Mouse (Mus musculus) layer of hippocampus, adult 2 months (tissue): Measurements from ENCODE around the gene Rere. TPM values are rescaled to one million over a fixed set of nuclear protein-coding genes. Genes with fewer than 3 reads are reported as not detected.
"Not testable (repeated sequence)": the region's sequence is repeated elsewhere in the genome, so short reads cannot be mapped to it uniquely, and the experiment has no call there.

Source experiments
- DNase-seq, 2 experiments: peaks; one replicate each; pipeline ENCODE4 v3.0.0; 2022; ENCODE audit warnings: low spot score in 2 of 2
- H3K27ac ChIP-seq: fragments of 200-600 bp; 2 replicates; pipeline ENCODE4 v1.8.1; 2022
- H3K4me3 ChIP-seq: fragments of 200-600 bp; 2 replicates; pipeline ENCODE4 v1.8.1; 2022; ENCODE audit warnings: mild to moderate bottlenecking
- CTCF ChIP-seq: fragments of 200-600 bp; conservative IDR thresholded peaks from 2 replicates; pipeline ENCODE4 v1.8.1; 2022; ENCODE audit warnings: antibody characterized with exemption, mild to moderate bottlenecking, moderate library complexity
- total RNA-seq, 2 experiments: library from RNA; stranded (reverse); gene quantifications; 2 replicates each; pipeline ENCODE4 v1.2.3; 2021

Gene Rere
- total RNA-seq, 2 experiments from 2014 or later: 144 to 153 TPM

DNA sequence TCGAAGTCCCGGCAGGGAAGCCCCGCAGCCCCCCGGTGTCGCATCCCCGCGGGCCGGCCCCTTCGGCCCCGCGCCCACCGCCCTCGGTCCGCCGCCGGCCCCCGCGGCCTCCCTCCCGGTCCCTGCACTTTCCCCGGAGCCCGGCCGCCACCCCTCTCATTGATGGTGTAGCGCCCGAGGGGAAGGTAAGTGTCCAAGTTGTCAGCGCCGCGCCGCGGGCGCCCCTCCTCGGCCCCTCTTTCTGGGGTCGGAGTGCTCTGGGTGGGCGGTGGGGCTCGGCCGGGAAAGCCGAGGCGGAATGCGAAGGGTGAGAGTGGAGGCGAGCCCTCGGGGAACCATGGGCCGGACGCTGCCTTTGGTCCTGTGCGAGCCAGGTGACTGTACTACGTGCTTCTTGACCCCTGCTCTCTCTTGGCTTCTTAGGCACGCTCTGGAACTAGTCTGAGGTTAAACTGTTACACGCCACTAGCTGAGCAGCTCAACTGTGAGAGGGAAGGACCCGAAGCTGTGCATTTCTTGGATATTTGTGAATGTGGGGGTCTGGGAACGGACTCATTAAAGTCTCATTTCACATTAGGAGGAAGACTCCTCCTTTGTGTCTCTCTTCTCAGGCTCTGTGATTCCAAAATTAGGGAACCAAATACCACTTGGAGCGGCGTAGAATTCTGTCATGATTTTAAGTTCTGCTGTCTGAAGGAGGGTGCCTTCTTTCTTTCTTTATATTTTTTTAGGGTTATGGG is 615 bp downstream of the Rere start:
- peak overlapping the region; percentile 99 for H3K27ac ChIP-seq
- no peak for DNase-seq
- H3K4me3 ChIP-seq: peak overlapping the region; percentile 77
- no peak for TF ChIP-seq CTCF

DNA sequence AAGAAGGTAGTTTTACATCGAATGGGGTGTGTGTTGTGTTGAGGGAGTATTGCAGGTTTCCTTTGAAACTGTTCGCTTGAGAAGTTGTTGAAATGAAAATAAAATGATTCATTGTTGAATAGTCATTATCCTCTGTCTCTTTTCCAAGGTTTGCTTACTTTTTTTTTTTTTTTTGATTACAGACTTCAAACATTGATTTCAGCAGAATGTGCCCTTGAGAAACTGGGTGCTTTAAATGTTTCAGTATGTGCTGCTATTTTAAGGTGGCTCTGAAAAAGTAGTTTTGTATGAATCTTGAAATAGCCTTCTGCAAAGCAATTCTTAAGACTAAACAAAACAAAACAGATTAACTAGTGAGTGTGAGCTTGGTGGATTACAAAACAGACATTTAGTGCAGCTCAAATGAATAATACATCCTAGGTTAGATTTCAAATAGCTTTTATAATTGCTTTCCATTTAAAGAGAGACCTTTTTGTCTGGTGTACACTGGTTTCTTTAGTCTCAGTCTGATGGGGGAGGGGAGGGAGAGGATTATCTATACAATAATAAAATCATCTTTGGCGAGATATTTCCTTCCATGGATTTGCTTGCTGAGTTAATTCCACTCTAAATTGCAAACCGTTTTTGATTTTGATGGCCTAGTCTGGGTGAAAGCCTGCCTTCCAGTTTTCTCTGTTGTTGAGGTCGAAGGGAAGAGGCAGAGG is 1.3 kb downstream of the Rere start:
- peak overlapping the region; percentile 99 for H3K27ac ChIP-seq
- peak overlapping the region; percentile 77 for H3K4me3 ChIP-seq
- no peak for DNase-seq
- TF ChIP-seq CTCF: no peak

DNA sequence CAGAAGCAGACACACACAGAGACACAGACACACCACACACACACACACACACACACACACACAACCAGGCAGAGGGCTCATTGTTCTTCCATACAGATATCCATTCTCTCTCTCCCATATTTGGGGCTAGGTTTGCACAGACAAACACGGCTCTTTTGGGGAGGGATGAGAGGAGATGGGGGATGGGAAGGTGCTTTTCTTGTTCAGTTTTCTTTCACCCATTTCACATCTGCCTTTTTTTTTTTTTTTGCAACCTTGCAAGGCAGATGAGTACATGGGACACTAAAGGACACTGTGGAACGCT is 1.8 kb downstream of the Rere start:
- no peak for TF ChIP-seq CTCF
- H3K4me3 ChIP-seq: peak overlapping the region; percentile 77
- peak overlapping the region; percentile 99 for H3K27ac ChIP-seq
- no peak for DNase-seq

DNA sequence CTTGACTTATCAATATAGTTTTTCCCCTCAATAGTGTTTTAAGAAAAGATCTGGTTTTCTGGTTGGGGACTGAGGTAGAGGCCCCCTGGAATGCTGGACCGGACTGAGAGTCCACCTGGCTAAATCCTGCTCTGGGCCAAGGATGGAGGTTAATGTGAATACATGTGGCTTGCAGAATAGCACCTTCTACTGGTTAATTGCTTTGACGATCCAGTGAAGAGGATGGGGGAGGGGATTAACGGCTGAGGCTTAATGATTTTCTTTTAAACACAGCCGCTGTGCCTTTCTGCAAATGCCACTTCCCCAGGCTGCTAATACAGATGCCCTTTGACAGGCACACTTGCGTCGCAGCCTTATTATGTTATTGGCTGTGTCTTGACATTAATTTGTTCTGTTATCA is 2.5 kb downstream of the Rere start:
- Histone ChIP-seq H3K4me3 (peak overlapping the region; percentile 36), H3K27ac (peak overlapping the region; percentile 99)
- DNase-seq: no peak
- TF ChIP-seq CTCF: peak; percentile 64

DNA sequence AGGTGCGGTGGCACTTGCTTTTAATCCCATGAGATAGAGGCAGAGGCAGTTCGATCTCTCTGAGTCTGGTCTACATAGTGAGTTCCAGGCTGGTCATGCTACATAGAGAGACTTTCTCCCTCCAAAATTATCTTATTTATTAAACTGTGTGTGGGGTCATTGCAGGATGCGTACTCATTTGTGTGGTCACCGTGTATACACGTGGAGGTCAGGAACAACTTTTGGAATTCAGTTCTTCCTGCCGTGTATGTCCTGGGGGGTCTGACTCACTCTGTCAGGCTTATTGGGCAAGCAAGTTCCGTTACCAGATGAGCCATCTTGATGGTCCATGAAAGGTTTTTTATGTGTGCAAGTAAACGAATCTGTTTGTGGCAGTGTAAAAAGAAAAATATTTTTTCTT is 5.5 kb downstream of the Rere start:
- no peak for DNase-seq
- no peak for TF ChIP-seq CTCF
- no peak overlapping the region for H3K4me3 ChIP-seq
- H3K27ac ChIP-seq: no peak overlapping the region

DNA sequence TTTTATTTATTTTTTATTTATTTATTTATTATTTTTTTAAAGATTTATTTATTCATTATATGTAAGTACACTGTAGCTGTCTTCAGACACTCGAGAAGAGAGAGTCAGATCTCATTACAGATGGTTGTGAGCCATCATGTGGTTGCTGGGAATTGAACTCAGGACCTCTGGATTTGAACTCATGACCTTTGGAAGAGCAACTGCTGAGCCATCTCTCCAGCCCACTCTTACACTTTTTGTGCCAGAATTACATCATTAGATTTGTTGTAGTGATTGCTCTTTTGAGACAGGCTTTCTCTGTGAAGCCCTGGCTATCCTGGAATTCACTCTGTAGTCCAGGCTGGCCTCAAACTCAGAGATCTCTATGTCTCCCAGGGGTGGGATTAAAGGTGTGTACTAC is 6.0 kb downstream of the Rere start:
- DNase-seq, H3K4me3 ChIP-seq, H3K27ac ChIP-seq: not testable (repeated sequence)

DNA sequence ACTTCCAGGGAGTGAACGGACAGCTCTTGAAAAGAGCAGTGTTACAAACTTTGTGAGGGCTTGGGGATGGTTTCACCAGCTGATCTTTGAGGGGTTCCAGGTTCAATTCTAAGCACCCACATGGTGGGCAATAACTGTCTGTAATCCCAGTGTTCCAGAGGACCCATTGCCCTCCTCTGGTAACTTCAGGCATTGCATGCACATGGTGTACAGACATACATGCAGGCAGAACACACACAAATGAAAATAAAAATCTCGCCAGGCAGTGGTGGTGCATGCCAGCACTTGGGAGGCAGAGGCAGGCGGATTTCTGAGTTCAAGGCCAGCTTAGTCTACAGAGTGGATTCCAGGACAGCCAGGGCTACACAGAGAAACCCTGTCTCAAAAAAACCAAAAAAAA is 10.5 kb downstream of the Rere start:
- TF ChIP-seq CTCF: peak; percentile 61
- H3K27ac ChIP-seq: no peak overlapping the region
- H3K4me3 ChIP-seq: no peak overlapping the region
- no peak for DNase-seq

DNA sequence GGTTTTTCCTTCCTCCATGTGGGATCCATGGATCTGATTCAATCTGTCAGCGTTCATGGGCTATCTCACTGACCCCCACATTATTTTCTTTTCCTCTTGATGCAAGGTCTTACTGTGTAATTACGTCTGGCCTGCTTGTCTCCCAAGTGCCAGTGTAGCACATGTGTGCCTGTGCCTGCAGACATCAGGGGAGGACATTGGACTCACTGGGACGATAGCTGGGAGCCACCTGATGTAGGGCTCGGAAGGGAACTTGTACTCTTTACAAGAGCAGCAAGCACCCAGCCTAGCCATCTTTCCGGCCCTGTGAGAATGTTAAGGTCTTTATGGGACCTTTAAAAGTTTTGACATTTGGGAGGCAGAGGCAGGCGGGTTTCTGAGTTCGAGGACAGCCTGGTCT is 13.4 kb downstream of the Rere start:
- no peak for TF ChIP-seq CTCF
- no peak for DNase-seq
- Histone ChIP-seq H3K27ac (no peak overlapping the region), H3K4me3 (no peak overlapping the region)

DNA sequence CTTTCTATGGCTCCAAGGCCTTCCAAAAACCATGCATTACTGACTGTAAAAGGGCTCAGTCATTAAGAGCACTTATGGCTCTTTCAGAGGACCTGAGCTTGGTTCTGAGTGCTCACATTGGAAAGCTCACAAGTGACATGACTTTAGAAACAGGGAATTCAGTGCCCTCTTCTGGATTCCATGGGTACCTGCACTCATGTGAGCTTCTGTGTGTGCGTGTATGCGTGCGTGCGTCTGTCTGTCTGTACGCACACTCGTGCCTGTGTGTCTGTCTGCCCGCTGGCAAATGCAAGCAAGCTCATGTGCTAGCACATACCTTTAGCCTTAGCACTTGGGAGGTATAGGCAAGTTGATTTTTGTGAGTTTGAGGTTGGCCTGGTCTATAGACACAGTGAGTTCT is 14.5 kb downstream of the Rere start:
- Histone ChIP-seq H3K27ac (no peak overlapping the region), H3K4me3 (no peak overlapping the region)
- DNase-seq: no peak
- peak; percentile 26; the same call in 1 of the 2 replicates for TF ChIP-seq CTCF

DNA sequence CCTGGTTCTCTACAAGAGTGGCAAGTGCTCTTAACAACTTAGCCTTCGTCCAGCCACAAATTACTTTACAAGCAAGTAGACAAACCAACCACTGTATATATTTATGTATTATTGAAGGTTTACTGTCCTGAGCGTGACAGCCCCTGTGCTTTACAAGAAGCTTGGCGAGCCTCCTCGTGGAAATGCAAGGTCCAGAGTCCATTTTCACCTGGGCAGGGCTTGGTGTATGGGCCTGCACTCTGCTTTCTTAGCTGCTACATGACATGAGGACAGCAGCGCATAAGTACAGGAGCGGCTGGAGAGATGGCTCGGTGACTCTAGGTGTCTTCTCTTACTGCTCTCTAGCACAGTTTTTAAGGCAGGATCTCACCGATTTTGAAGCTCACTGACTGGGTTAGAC is 21.3 kb downstream of the Rere start:
- no peak overlapping the region for H3K4me3 ChIP-seq
- DNase-seq: no peak
- no peak overlapping the region for H3K27ac ChIP-seq
- no peak for TF ChIP-seq CTCF

DNA sequence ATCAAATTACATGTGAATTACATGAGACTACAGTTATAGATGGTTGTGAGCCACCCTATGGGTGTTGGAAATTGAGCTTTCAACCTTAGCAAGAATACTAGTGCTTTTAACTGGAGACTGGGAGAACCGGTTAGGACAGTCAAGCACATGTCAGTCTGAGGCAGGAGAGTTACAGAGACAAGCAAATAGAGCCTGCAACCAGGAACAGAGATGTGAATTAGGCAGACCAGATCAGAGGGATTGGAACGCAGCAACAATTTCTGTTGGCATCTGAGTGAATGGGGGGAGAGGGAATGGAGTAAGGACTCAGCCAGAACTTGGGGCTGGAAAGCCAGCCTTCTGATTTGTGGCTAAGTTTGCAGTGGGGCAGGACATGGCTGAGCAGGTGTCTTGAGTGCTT is 25.3 kb downstream of the Rere start:
- no peak for DNase-seq
- TF ChIP-seq CTCF: no peak
- H3K4me3 ChIP-seq: no peak overlapping the region
- no peak overlapping the region for H3K27ac ChIP-seq

DNA sequence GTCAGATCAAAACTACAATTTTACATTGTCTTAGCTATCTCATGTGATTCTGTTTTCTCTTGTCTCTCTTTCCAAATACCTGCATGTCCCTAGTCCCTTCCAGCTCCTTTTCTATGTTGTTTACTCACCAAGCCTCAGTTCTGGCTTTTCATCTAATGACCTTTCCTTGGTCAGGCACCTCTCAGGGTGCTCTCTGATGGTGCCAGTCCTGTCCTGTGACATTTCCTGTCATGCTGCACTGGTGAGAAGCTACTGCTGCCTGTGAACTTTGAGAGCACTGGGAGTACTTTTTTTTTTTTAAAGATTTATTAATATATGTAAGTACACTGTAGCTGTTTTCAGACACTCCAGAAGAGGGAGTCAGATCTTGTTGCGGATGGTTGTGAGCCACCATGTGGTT is 25.8 kb downstream of the Rere start:
- no peak overlapping the region for H3K27ac ChIP-seq
- DNase-seq: no peak
- no peak overlapping the region for H3K4me3 ChIP-seq
- peak; percentile 13; the same call in 1 of the 2 replicates for TF ChIP-seq CTCF

DNA sequence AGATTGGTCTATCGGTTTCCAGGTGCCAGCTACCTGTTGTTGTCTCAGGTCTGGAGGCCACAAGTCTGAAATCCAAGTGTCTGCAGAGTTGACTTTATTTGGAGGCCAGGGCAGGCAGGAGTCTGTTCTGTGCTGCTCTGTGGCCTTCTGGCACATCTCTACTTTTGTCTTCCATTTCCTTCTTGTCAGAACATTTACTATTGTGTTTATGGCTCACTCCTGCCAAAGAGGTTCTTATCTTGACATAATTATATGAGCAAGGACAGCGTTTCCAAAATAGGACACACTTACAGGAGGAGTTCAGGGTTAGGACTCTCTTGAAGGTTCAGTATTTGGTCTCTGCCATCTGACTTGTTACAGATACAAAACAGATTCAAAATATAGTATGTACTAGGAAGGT is 30.0 kb downstream of the Rere start:
- no peak for TF ChIP-seq CTCF
- DNase-seq: no peak
- H3K4me3 ChIP-seq: no peak overlapping the region
- peak overlapping the region; percentile 49; the same call in 1 of the 2 replicates for H3K27ac ChIP-seq

DNA sequence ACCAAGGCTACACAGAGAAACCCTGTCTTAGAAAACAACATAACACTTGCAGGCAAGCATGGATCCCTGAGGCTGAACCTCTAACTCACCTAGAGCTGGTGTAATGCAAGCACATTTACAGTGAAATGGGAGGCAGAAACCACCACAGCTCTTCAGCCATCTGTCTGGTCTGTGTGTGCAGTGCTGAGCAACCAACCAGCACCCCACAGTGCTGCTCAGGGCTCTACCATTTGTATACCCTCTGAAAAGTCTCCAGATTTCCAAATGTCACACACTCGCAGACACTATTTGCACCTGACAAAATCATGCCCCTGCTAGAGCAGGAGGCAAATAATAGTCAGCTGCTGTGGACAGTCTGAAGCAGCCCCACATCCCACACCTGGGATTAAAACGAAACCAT is 31.2 kb downstream of the Rere start:
- DNase-seq: peak; percentile 26 to 41
- no peak for TF ChIP-seq CTCF
- no peak overlapping the region for H3K4me3 ChIP-seq
- peak overlapping the region; percentile 49; the same call in 1 of the 2 replicates for H3K27ac ChIP-seq
